Mouse (Mus musculus): ENCODE measurements at regions not wholly inside any gene's neighbourhood (a gene's known extent, or its start where the extent isn't known, plus 50 kb on each side); places are given as distances from the start of the nearest gene placed in this dataset.

DNA sequence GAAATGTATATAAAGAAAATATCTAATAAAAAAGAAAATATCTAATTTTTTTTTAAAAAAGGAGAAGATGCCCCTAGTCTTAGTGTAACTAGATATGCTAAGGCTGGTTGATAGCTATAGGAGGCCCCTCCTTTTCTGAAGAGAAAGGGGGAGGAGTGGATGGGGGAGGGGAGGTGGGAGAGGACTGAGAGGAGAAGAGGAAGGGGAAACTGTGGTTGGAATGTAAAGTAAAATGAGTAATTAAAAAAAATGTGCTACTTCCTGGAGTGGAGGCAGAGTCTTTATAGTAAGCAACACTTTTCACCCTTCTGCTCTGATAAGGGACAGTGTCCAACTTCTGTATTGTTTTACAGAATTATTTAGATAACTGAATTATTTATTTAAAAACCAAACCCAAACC, 513.6 kb upstream of the Fam160b2 start:
- no peak for TF ChIP-seq CTCF (IDR thresholded peaks at IDR 0.05; ENCODE audit: low read depth)
- no peak for TF ChIP-seq EP300 (IDR thresholded peaks at IDR 0.05; ENCODE audit: low read depth)
